9 mouse cellular contexts compared by ENCODE assay signal in genomic region chr13:53688489-53688888, GRCm38 (mm10).
DNase-seq lines count a peak whose midpoint lies in the region; ATAC-seq and TF ChIP-seq lines count a peak whose summit lies in the region.
"Had no signal": no experiment of that assay in that cellular context is flagged by ENCODE, and none has a peak within 500 bp of the region (broad histone marks: within the 10 kb centered on the region; RNA-seq: fewer than 3 reads in every experiment).

No protein-coding gene starts in this region.

- H3K4me1 ChIP-seq in heart, embryonic 11.5 days (ENCODE audit: control insufficient read depth, insufficient read depth, low read length): no peaks in the 10 kb centered on the region
- no peaks in the 10 kb centered on the region for H3K4me1 ChIP-seq in kidney, embryonic 14.5 days (ENCODE audit: control insufficient read depth, insufficient read depth, low read length)
- H3K4me1 ChIP-seq in limb, embryonic 13.5 days: no peaks in the 10 kb centered on the region

- H3K4me3 ChIP-seq in heart, embryonic 11.5 days (ENCODE audit: low read depth, low read length): peak overlapping the region; percentile 21; the same call in 1 of the 2 replicates
- H3K4me3 ChIP-seq in kidney, embryonic 14.5 days (ENCODE audit: low read length): peak overlapping the region; percentile 5; the same call in 1 of the 2 replicates
- H3K4me3 ChIP-seq in limb, embryonic 13.5 days: peak overlapping the region; percentile 38
- no peak overlapping the region for H3K4me3 ChIP-seq in myocyte

- H3K9me3 ChIP-seq in heart, embryonic 11.5 days (replicated peaks; ENCODE audit: control insufficient read depth, low read length): no peaks in the 10 kb centered on the region
- no peaks in the 10 kb centered on the region for H3K9me3 ChIP-seq in kidney, embryonic 14.5 days (ENCODE audit: control insufficient read depth, low read length)
- no peaks in the 10 kb centered on the region for H3K9me3 ChIP-seq in limb, embryonic 13.5 days

- no peak overlapping the region for H3ac ChIP-seq in myocyte (ENCODE audit: control insufficient read depth, insufficient read length)

- H3K27me3 ChIP-seq in heart, embryonic 11.5 days (ENCODE audit: control insufficient read depth, insufficient read depth, low read length): no peaks in the 10 kb centered on the region
- H3K27me3 ChIP-seq in kidney, embryonic 14.5 days (ENCODE audit: control insufficient read depth, insufficient read depth, low read length): no peaks in the 10 kb centered on the region
- peaks cover 14% of the 10 kb centered on the region for H3K27me3 ChIP-seq in limb, embryonic 13.5 days
- H3K27me3 ChIP-seq in myocyte (ENCODE audit: control insufficient read depth, insufficient read depth, insufficient read length): peaks cover 7% of the 10 kb centered on the region

- 0 out of 2 replicates have a peak overlapping the region, but pooled peaks have one; percentile 1 for H3K27ac ChIP-seq in heart, embryonic 11.5 days (ENCODE audit: low read depth, low read length)
- H3K27ac ChIP-seq in kidney, embryonic 14.5 days (ENCODE audit: low read depth, low read length): no peak overlapping the region
- no peak overlapping the region for H3K27ac ChIP-seq in limb, embryonic 13.5 days

- H3K4me2 ChIP-seq in heart, embryonic 11.5 days: peak overlapping the region; percentile 56
- peak overlapping the region; percentile 32 for H3K4me2 ChIP-seq in kidney, embryonic 14.5 days (replicated peaks; ENCODE audit: low read depth, low read length)
- H3K4me2 ChIP-seq in limb, embryonic 13.5 days (replicated peaks): peak overlapping the region; percentile 61
- peak overlapping the region; percentile 37 for H3K4me2 ChIP-seq in myocyte (ENCODE audit: low read depth)

- peak; percentile 44 to 79 for DNase-seq in heart, adult 18-20 months
- no peak for DNase-seq in heart, adult 11 months
- peak; percentile 87 for DNase-seq in embryo, embryonic 9.5 days (ENCODE audit: extremely low spot score)
- peak; percentile 74 for DNase-seq in testis, postnatal 14 days (ENCODE audit: low spot score)

- no peaks in the 10 kb centered on the region for H3K36me3 ChIP-seq in heart, embryonic 11.5 days (ENCODE audit: control insufficient read depth, insufficient read depth, low read length)
- no peaks in the 10 kb centered on the region for H3K36me3 ChIP-seq in kidney, embryonic 14.5 days (ENCODE audit: control insufficient read depth, insufficient read depth, low read length)
- no peaks in the 10 kb centered on the region for H3K36me3 ChIP-seq in limb, embryonic 13.5 days
- no peaks in the 10 kb centered on the region for H3K36me3 ChIP-seq in myocyte (ENCODE audit: control insufficient read depth, insufficient read depth)
- H3K36me3 ChIP-seq: G1E had no signal

- 6% methylated on average over 13 of the region's 13 CpGs for WGBS in heart, embryonic 11.5 days (ENCODE audit: insufficient replicate concordance)
- 7% methylated on average over 13 of the region's 13 CpGs for WGBS in kidney, embryonic 14.5 days
- 7% methylated on average over 13 of the region's 13 CpGs for whole genome bisulfite sequencing in limb, embryonic 13.5 days

- no peak for ATAC-seq in heart, embryonic 11.5 days (replicated peaks; ENCODE audit: insufficient number of reproducible peaks, low FRiP score, low TSS enrichment)
- peak; percentile 57; the same call in 1 of the 2 replicates for ATAC-seq in kidney, embryonic 14.5 days (ENCODE audit: low FRiP score, low TSS enrichment)
- peak; percentile 57; the same call in 1 of the 2 replicates for ATAC-seq in limb, embryonic 13.5 days (ENCODE audit: low FRiP score, low read depth)

- no peaks in the 10 kb centered on the region for H3K79me2 ChIP-seq in myocyte (ENCODE audit: control insufficient read depth, insufficient read depth)

- no peak overlapping the region for H3K9ac ChIP-seq in heart, embryonic 11.5 days (ENCODE audit: low read depth, low read length)
- H3K9ac ChIP-seq in kidney, embryonic 14.5 days (ENCODE audit: low read depth, low read length): no peak overlapping the region
- peak overlapping the region; percentile 0; the same call in 1 of the 2 replicates for H3K9ac ChIP-seq in limb, embryonic 13.5 days

- no peak for TF ChIP-seq POLR2A in myocyte (IDR thresholded peaks at IDR 0.05; ENCODE audit: insufficient read length, low read depth)

TF ChIP-seq in myocyte, 11 proteins besides CTCF, POLR2A, EP300 and RAD21:
- no peak for TF ChIP-seq MYOD1 (IDR thresholded peaks at IDR 0.05; ENCODE audit: control insufficient read depth in 1 of 3, insufficient read length in 2 of 3, low read depth in 2 of 3)
- TF ChIP-seq MAX (IDR thresholded peaks at IDR 0.05; ENCODE audit: low read depth): no peak
- TF ChIP-seq REST (IDR thresholded peaks at IDR 0.05; ENCODE audit: insufficient read depth, insufficient read length): no peak
- no peak for TF ChIP-seq CEBPB (IDR thresholded peaks at IDR 0.05; ENCODE audit: insufficient read depth, poor library complexity, severe bottlenecking)
